Mouse (Mus musculus) kidney, postnatal 14 days (tissue): ENCODE measurements at regions not wholly inside any gene's neighbourhood (a gene's known extent, or its start where the extent isn't known, plus 50 kb on each side); places are given as distances from the start of the nearest gene placed in this dataset.

Experiments used
- DNase-seq: peaks from one replicate; pipeline ENCODE4 v3.0.0; 2022; ENCODE audit warnings: mixed read lengths

- no peak for DNase-seq
These were observed 858.5 kb downstream of the Zfp704 start for GRCm38 (mm10) chr3:8751356-8751755.

- no peak for DNase-seq
These were observed 859.0 kb downstream of the Zfp704 start for GRCm38 (mm10) chr3:8750858-8751257.

- no peak for DNase-seq
These were observed 859.7 kb downstream of the Zfp704 start for GRCm38 (mm10) chr3:8750162-8750561.

GRCm38 (mm10) chr3:8747201-8747600 is 862.7 kb downstream of the Zfp704 start:
- no peak for DNase-seq

GRCm38 (mm10) chr3:8746677-8747076 is 863.2 kb downstream of the Zfp704 start:
- DNase-seq = no peak

- no peak for DNase-seq
These were observed 863.8 kb downstream of the Zfp704 start for GRCm38 (mm10) chr3:8746037-8746436.

- no peak for DNase-seq
These were observed 865.0 kb downstream of the Zfp704 start for GRCm38 (mm10) chr3:8744857-8745256.

- DNase-seq = no peak
These were observed 866.2 kb downstream of the Zfp704 start for GRCm38 (mm10) chr3:8743650-8744049.

DNA sequence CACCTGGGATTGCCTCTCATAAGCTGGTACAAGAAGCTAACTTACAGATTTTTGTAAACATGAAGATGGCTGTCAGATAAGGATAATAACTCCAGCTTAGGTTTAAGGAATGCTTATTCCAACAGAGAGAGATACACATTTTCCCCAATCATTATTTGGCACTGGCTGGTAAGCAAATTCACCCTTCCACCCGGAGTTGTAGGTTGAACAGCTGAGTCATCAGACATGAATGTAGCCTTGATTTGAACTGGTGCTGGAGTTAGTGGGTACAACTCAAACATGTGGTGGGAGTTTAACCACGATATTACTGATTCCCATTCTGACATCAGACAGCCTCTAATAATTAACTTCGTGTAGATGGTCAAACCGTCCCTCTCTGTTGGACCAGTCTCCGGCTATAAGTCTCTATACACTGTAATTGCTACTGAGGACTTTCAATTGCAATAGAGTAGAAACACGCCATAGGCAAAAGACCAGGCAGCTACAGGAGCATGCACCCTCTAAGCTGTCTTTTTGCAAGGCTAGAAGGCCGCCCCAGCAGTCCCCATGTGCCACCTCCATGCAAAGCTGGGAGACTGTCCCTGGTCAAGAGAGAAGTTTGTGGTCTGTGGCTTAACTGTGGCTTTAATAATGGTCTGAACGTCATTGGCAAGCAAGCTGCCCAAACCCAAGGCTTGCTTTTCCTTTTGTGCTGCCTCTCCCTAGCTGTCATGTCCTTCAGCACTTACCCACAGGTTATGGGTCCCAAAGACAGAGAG is 868.4 kb downstream of the Zfp704 start:
- no peak for DNase-seq

DNA sequence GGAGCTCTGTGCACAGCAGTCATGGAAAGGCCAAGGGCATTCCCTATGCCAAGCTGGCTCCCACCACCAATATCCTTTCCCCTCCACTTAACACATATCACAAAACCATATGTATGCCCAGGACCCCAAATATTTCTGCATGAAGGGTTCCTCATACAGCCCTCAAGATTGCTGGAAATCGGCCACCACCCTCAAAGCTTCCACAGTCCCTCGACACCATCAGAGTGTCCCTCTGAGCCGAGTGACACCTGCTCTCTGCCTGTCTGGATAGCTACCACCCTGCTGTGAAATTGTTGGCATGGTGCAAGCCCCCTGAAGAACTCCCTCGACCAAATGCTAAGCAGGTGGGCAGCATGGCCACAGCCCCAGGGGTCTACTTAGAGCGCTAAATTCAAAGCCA is 869.2 kb downstream of the Zfp704 start:
- no peak for DNase-seq

GRCm38 (mm10) chr3:8739299-8739698 is 870.6 kb downstream of the Zfp704 start:
- no peak for DNase-seq

DNA sequence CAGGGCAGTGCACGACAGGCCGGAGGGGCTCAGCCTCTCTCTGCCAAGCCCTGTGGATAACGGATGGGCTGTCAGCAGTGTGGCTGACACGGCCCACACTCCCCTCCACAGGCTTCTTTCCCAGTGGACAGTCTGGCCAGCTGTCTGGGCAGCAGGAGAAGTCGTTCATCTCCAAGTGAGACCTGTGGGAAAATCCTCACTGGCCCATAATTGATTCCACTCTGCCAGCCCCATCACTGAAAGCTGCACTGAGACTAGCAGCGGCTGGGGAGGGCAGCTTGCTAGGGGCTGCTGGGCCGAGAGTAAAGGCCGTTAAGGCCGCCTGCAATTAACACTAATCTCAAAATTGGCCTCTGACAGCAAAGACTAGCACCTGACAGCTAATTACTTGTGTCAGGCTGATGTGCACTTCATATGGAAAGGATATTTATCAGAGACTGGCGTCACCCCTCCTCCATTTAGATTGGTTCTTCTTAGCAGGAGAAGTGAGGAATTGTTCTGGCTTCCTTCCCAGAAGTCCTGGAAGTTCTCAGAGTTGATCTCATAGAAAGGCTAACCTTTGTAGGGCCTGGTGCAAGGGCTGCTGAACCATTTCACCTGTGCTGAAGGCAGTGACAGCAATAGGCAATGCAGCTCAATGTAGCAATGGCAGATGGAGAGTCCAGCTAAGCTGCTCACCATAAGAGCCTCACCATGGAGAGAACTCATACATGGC is 873.5 kb downstream of the Zfp704 start:
- no peak for DNase-seq

- DNase-seq = no peak
These were observed 875.8 kb downstream of the Zfp704 start for GRCm38 (mm10) chr3:8734096-8734495.

DNA sequence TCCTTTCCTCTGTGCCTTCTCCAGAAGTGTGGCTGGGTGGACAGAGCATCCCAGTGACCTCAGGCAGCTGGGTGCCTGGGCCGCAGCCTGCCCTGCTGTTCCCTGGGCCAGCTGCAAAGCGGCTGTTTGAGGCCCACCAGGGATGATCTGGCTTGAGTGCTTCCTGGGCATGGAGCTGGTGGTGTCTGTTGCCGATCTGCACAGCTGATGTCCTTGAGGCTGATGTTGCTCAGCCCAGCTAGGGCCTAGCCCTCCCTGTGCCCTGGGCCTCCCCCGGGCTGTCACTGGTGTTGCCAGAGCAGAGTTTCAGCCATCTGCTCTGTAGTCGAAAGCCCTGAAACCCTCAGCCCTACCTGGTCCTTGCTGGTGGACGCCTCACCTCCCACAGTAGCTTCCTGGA is 878.5 kb downstream of the Zfp704 start:
- no peak for DNase-seq

DNA sequence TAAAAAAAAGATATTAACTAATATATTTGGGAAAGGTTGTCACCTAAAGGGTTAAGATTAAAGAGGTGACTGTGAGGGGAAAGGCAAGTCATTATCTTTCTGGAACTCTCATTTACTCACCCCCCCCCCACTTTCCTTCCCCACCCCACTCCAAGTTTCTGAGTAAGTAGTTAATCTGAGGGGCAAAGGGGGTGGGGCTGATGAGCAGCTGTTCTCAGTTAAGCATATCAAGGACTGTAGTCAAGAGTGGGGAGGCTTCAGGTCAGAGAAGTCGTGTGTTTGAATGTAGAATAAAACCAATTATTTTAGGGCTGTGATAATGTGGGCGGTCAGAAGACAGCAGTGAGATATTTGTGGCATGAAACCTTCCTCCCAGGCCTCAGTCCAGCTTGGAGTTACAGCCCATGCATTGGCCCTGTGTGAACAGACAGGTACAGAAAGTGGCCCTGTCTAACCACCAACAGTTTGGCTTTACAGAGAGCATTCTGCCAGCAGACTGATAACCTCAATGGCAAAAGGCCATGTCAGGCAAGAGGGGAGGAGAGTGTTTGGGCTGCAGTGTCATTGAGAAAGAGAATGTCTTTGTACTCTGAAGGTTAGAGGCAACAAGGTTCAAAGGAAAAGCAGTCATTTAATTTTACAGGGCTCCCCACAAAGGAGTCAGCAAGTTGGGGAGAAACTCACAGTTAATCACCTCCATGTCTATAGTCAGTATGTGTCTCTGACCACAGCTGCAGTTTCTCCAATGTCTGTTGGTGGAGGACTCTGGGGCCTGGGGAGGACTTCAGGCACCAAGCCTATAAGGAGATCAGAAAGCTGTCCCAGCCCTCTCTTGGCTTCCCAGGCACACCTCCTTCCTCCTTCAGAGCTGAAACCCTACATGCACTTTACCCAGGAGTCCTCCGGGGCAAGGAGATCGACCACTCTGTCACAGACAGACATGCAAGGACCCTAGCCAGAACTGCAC is 888.0 kb downstream of the Zfp704 start:
- DNase-seq = no peak

DNA sequence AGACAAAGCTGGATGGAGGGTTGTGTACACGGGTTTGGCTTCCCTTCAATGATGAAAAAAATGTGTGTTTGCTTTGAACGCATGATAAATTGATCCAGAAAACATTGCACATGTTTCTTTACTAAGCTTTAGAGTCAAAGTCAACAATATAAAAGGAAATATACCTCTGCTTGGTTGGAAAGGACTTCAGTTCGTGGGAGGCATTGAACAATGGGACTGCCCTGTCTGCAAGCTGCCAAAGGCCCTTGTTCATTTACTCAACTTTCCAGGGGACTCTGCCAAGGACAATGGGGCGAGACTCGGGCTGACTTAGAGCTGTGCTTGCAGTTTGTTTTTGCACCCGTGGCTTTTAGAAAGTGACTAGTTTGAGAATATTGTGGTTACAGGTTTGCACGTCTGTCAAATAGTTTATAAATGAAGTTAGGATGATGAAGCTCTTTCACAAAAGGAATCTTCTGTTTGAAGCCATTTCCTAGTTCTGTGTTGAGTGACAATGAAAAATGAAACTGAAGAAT is 889.2 kb downstream of the Zfp704 start:
- DNase-seq = no peak

DNA sequence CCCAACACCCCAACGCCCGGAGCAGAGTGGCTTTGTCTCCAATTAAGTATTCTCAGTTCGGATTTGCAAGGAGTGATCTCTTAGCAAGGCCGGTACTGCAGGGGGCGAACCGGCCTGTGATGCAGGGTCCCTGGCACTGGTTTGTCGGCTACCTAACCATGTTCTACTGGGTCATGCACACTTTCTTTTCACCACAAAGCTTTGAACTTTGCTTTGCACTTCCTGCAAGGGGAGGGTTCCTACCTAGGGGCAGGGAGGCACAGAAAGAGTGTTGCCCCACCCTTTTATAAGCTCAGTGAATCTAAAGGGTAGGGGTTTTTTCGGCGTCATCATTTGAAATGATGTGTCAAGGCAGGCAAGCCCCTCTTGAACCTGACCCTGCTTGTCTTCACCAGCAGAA is 891.7 kb downstream of the Zfp704 start:
- no peak for DNase-seq

DNA sequence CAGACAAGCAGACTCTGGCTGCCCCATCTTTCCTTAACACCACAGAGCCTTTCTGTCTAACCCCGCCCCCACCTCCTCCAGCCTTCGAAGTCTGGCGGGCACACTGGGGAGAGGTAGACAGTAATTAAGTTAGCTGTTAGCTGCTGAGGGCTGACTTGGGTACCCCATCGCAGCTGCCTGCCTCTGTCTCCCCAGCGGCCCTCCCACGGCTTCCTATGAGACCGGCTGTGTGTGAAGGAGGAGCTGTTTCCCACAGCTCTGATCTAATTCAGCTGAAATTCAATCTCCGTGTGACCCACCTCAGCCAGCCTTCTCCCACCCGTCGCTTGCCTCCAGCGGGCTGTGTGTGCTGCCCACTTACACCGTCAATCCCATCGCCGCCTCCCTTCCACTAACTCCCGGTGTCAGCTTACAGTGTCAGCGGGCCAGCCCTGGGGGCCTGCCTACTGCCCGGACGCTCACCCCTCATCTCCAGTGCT is 892.5 kb downstream of the Zfp704 start:
- peak; percentile 15 for DNase-seq
